Mouse (Mus musculus): ENCODE data around the gene Tspyl4. TPM values are rescaled to one million over a fixed set of nuclear protein-coding genes. Genes with fewer than 3 reads are reported as not detected.
A peak's percentile ranks its signal among the peaks of the same experiment; 100 is the strongest.

The Tspyl4 gene
- polyA plus RNA-seq, 1 experiment from 2014 or later: 18.5 TPM

- Histone ChIP-seq H3K36me3 (no peaks in the 10 kb centered on the region), H3K9ac (no peak overlapping the region), H3K4me3 (no peak overlapping the region), H3K4me2 (no peak overlapping the region), H3K9me3 (replicated peaks) (no peaks in the 10 kb centered on the region), H3K27me3 (no peaks in the 10 kb centered on the region), H3K4me1 (replicated peaks) (no peaks in the 10 kb centered on the region), H3K27ac (no peak overlapping the region)
- 21% methylated on average over 4 of the region's 4 CpGs for whole genome bisulfite sequencing
- ATAC-seq (replicated peaks; ENCODE audit: insufficient number of reproducible peaks, insufficient read depth, low FRiP score, low read depth): no peak
These were observed 29.5 kb downstream of the Tspyl4 start for GRCm38 (mm10) chr10:34326701-34327100.

DNA sequence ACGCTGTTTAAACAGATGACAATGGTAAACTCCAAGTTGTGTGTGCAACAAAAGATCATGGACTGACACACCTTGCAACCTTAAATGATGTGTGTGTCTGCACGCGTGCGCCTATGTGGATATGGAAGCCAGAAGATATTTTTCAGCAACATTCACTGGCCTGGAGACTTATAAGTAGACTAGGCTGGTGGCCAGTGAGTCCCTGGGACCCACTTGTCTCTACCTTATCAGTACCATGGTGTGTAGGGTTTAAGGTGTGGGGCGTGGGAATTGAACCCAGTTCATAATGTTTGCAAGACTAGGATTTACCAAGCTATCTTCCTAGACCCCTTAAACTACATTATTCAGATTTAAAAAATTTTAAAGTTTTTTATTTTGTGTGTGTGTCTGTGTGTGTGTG lies 29.9 kb downstream of the Tspyl4 start:
- 56% methylated on average over 5 of the region's 5 CpGs for WGBS
- Histone ChIP-seq H3K27ac (no peak overlapping the region), H3K4me1 (replicated peaks) (no peaks in the 10 kb centered on the region), H3K9ac (no peak overlapping the region), H3K27me3 (no peaks in the 10 kb centered on the region), H3K36me3 (no peaks in the 10 kb centered on the region), H3K4me3 (no peak overlapping the region), H3K4me2 (no peak overlapping the region), H3K9me3 (replicated peaks) (no peaks in the 10 kb centered on the region)
- ATAC-seq (replicated peaks; ENCODE audit: insufficient number of reproducible peaks, insufficient read depth, low FRiP score, low read depth): no peak

DNA sequence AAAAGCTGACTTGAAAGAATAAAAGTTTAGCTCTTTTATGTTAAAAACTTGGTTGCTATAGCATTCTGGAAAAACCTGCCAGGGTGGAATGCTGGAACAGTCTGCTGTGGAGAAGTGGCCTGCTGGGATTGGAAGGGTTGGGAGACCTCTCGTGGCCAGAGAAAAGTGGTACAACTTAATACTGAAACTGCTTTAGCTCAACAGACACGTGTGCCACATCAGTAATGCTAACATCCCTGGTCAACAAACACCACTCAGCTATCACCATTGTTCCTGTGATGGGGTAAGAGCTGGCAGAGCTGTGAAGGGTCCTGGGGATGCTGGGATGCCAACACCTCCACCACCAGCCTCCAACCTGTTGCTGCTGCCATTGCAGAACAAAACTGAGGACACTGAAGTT lies 31.1 kb downstream of the Tspyl4 start:
- H3K36me3 ChIP-seq: no peaks in the 10 kb centered on the region
- 0% methylated on average over 2 of the region's 2 CpGs for WGBS
- ATAC-seq (replicated peaks; ENCODE audit: insufficient number of reproducible peaks, insufficient read depth, low FRiP score, low read depth): no peak
- no peaks in the 10 kb centered on the region for H3K9me3 ChIP-seq (replicated peaks)
- H3K9ac ChIP-seq: no peak overlapping the region
- H3K27ac ChIP-seq: no peak overlapping the region
- H3K4me3 ChIP-seq: no peak overlapping the region
- no peaks in the 10 kb centered on the region for H3K4me1 ChIP-seq (replicated peaks)
- H3K4me2 ChIP-seq: 0 out of 2 replicates have a peak overlapping the region, but pooled peaks have one; percentile 30
- no peaks in the 10 kb centered on the region for H3K27me3 ChIP-seq

DNA sequence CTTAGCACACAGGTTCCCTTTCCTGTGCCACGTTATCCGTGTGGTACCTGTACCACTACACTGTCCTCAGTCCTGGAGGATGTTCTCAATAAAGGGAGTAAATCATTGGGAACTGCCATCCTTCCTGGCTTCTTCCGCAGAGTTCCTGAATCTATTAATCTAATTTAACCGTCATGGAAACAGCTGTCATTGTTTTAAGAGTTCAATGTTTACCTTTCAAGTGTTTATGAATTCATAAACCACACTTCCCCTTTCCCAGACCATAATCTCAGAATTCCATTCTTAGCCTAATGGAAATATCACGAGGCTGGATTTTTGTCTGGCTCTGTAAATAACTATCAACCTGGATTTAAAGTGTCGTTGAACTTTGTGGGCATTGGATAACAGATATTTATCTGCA lies 43.8 kb downstream of the Tspyl4 start:
- H3K9me3 ChIP-seq (replicated peaks): no peaks in the 10 kb centered on the region
- H3K4me1 ChIP-seq (replicated peaks): no peaks in the 10 kb centered on the region
- H3K27me3 ChIP-seq: no peaks in the 10 kb centered on the region
- no peaks in the 10 kb centered on the region for H3K36me3 ChIP-seq
- WGBS: 63% methylated on average over 6 of the region's 6 CpGs
- H3K9ac ChIP-seq: no peak overlapping the region
- H3K27ac ChIP-seq: no peak overlapping the region
- ATAC-seq (replicated peaks; ENCODE audit: insufficient number of reproducible peaks, insufficient read depth, low FRiP score, low read depth): no peak
- H3K4me3 ChIP-seq: no peak overlapping the region
- H3K4me2 ChIP-seq: no peak overlapping the region

- Histone ChIP-seq H3K27me3 (no peaks in the 10 kb centered on the region), H3K9me3 (replicated peaks) (no peaks in the 10 kb centered on the region), H3K4me1 (replicated peaks) (no peaks in the 10 kb centered on the region), H3K4me2 (no peak overlapping the region), H3K27ac (no peak overlapping the region), H3K9ac (no peak overlapping the region), H3K36me3 (no peaks in the 10 kb centered on the region), H3K4me3 (no peak overlapping the region)
- WGBS: 74% methylated on average over 1 of the region's 1 CpGs
- no peak for ATAC-seq (replicated peaks; ENCODE audit: insufficient number of reproducible peaks, insufficient read depth, low FRiP score, low read depth)
These were observed 44.6 kb downstream of the Tspyl4 start for GRCm38 (mm10) chr10:34341886-34342285.

Other genes starting within 250 kb of the Tspyl4 start
- 1.6 and 1.9 TPM in 2 replicates for gene Calhm5, start 200.9 kb upstream of the Tspyl4 start, polyA plus RNA-seq (2015; fragmentation: Nextera tagmentation; extraction: Ambion mirVana)
- gene Calhm6, start 169.5 kb upstream of the Tspyl4 start, polyA plus RNA-seq (2015; fragmentation: Nextera tagmentation; extraction: Ambion mirVana): 0.78 and 0.89 TPM in 2 replicates
- 12.4 and 16.1 TPM in 2 replicates for gene Dse, start 89.7 kb upstream of the Tspyl4 start, polyA plus RNA-seq (2015; fragmentation: Nextera tagmentation; extraction: Ambion mirVana)
- gene Tspyl1, start 15.3 kb upstream of the Tspyl4 start, polyA plus RNA-seq (2015; fragmentation: Nextera tagmentation; extraction: Ambion mirVana): 69.4 and 72.5 TPM in 2 replicates
- gene Col10a1, start 92.5 kb downstream of the Tspyl4 start, polyA plus RNA-seq (2015; fragmentation: Nextera tagmentation; extraction: Ambion mirVana): 0.16 TPM in 1 of 2 replicates, not detected in the other
- gene Nt5dc1, start 121.1 kb downstream of the Tspyl4 start, polyA plus RNA-seq (2015; fragmentation: Nextera tagmentation; extraction: Ambion mirVana): 5.1 and 6.5 TPM in 2 replicates
- gene Frk, start 186.0 kb downstream of the Tspyl4 start, polyA plus RNA-seq (2015; fragmentation: Nextera tagmentation; extraction: Ambion mirVana): 3.6 and 4.7 TPM in 2 replicates